Mouse (Mus musculus): Measurements from ENCODE around the gene Lrcol1. TPM values are rescaled to one million over a fixed set of nuclear protein-coding genes. Genes with fewer than 3 reads are reported as not detected.

The Lrcol1 gene
- polyA plus RNA-seq, 1 experiment from 2014 or later, result not detected

GRCm38 (mm10) chr5:110390631-110391030 is 46.1 kb downstream of the Lrcol1 start:
- no peak for ATAC-seq (ENCODE audit: low FRiP score)

GRCm38 (mm10) chr5:110392727-110393126 is 48.2 kb downstream of the Lrcol1 start:
- H3K4me2 ChIP-seq (replicated peaks), result no peak overlapping the region
- no peak overlapping the region for H3K9ac ChIP-seq
- H3K27me3 ChIP-seq, result peaks cover 6% of the 10 kb centered on the region; the same call in 1 of the 2 replicates
- no peak overlapping the region for H3K4me3 ChIP-seq
- H3K9me3 ChIP-seq (replicated peaks), result no peaks in the 10 kb centered on the region
- no peak overlapping the region for H3K27ac ChIP-seq
- 70% methylated on average over 5 of the region's 5 CpGs for WGBS
- peak; percentile 38; the same call in 1 of the 2 replicates for ATAC-seq (ENCODE audit: low FRiP score)
- H3K36me3 ChIP-seq, result 0 out of 2 replicates have a peak, but pooled peaks cover 3% of the 10 kb centered on the region
- H3K4me1 ChIP-seq, result peaks cover 6% of the 10 kb centered on the region; the same call in 1 of the 2 replicates

More at GRCm38 (mm10) chr5:110390631-110391030, 46.1 kb downstream of the Lrcol1 start:
- no peak overlapping the region for H3K4me3 ChIP-seq
- peaks cover 19% of the 10 kb centered on the region for H3K4me1 ChIP-seq
- H3K27me3 ChIP-seq, result peaks cover 18% of the 10 kb centered on the region
- no peaks in the 10 kb centered on the region for H3K9me3 ChIP-seq (replicated peaks)
- H3K27ac ChIP-seq, result no peak overlapping the region
- 0 out of 2 replicates have a peak, but pooled peaks cover 3% of the 10 kb centered on the region for H3K36me3 ChIP-seq
- no peak overlapping the region for H3K4me2 ChIP-seq (replicated peaks)
- H3K9ac ChIP-seq, result no peak overlapping the region
- WGBS, result 86% methylated on average over 4 of the region's 4 CpGs

DNA sequence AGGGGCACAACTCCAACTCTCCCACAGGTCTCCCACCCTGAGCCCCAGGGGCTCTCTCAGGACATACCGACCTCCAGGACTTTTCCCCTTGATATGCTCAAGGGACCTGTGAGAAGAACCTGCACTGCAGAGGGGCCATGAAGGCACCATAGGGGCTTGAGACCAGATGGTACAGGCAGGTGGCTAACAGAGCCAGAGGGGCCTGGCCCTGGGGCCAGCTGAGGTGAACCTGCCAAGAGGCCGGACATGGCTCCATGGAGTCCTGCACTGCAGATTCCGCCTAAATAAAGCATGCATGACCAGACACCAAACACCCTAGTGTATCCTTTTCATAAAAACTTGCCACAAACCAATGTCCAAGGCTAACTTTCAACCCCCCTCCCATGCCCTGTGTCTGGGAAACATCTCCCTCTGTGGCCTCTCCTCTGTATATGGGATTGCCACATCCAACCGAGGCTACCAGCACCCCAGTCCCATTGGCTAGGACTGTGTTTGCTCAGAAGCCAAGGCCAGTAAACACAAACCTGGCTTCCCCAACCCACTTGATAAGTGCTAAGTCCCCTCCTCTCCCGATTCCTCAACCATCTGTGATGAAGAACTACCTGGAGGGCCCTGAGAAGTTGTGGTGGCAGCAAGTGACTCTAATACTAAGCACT is 50.6 kb downstream of the Lrcol1 start:
- H3K36me3 ChIP-seq, result 0 out of 2 replicates have a peak, but pooled peaks cover 3% of the 10 kb centered on the region
- peaks cover 6% of the 10 kb centered on the region; the same call in 1 of the 2 replicates for H3K4me1 ChIP-seq
- no peak overlapping the region for H3K4me3 ChIP-seq
- ATAC-seq (ENCODE audit: low FRiP score), result no peak
- H3K4me2 ChIP-seq (replicated peaks), result no peak overlapping the region
- WGBS, result 79% methylated on average over 5 of the region's 5 CpGs
- H3K27ac ChIP-seq, result no peak overlapping the region
- H3K27me3 ChIP-seq, result no peaks in the 10 kb centered on the region
- no peak overlapping the region for H3K9ac ChIP-seq
- no peaks in the 10 kb centered on the region for H3K9me3 ChIP-seq (replicated peaks)

GRCm38 (mm10) chr5:110401101-110401500 is 56.6 kb downstream of the Lrcol1 start:
- no peaks in the 10 kb centered on the region for H3K27me3 ChIP-seq
- H3K4me1 ChIP-seq, result peaks cover 7% of the 10 kb centered on the region
- H3K9me3 ChIP-seq (replicated peaks), result no peaks in the 10 kb centered on the region
- H3K4me2 ChIP-seq (replicated peaks), result no peak overlapping the region
- no peak for ATAC-seq (ENCODE audit: low FRiP score)
- WGBS, result 87% methylated on average over 8 of the region's 8 CpGs
- H3K9ac ChIP-seq, result no peak overlapping the region
- H3K36me3 ChIP-seq, result no peaks in the 10 kb centered on the region
- no peak overlapping the region for H3K27ac ChIP-seq
- no peak overlapping the region for H3K4me3 ChIP-seq

- no peak overlapping the region for H3K27ac ChIP-seq
- no peak overlapping the region for H3K9ac ChIP-seq
- ATAC-seq (ENCODE audit: low FRiP score), result no peak
- peaks cover 17% of the 10 kb centered on the region for H3K4me1 ChIP-seq
- no peak overlapping the region for H3K4me2 ChIP-seq (replicated peaks)
- no peaks in the 10 kb centered on the region for H3K36me3 ChIP-seq
- WGBS, result 94% methylated on average over 2 of the region's 2 CpGs
- H3K4me3 ChIP-seq, result no peak overlapping the region
- no peaks in the 10 kb centered on the region for H3K9me3 ChIP-seq (replicated peaks)
- H3K27me3 ChIP-seq, result no peaks in the 10 kb centered on the region
Measured at GRCm38 (mm10) chr5:110402557-110402956, 58.0 kb downstream of the Lrcol1 start.

- WGBS, result 49% methylated on average over 3 of the region's 3 CpGs
- ATAC-seq (ENCODE audit: low FRiP score), result no peak
- no peak overlapping the region for H3K9ac ChIP-seq
Measured at GRCm38 (mm10) chr5:110403931-110404330, 59.4 kb downstream of the Lrcol1 start.

More at GRCm38 (mm10) chr5:110403931-110404330, 59.4 kb downstream of the Lrcol1 start:
- Histone ChIP-seq H3K9me3 (replicated peaks) (no peaks in the 10 kb centered on the region), H3K36me3 (no peaks in the 10 kb centered on the region), H3K4me3 (no peak overlapping the region), H3K4me1 (peaks cover 17% of the 10 kb centered on the region), H3K27ac (no peak overlapping the region), H3K27me3 (no peaks in the 10 kb centered on the region), H3K4me2 (replicated peaks) (no peak overlapping the region)

Other genes starting within 250 kb of the Lrcol1 start
- gene Plcxd1, start 244.8 kb upstream of the Lrcol1 start, polyA plus RNA-seq (2016; fragmentation: Nextera tagmentation; extraction: Ambion mirVana), result 1.3 and 1.6 TPM in 2 replicates
- 53.7 and 55.8 TPM in 2 replicates for gene Gtpbp6, start 236.5 kb upstream of the Lrcol1 start, polyA plus RNA-seq (2016; fragmentation: Nextera tagmentation; extraction: Ambion mirVana)
- gene Zfp605, start 234.6 kb upstream of the Lrcol1 start, polyA plus RNA-seq (2016; fragmentation: Nextera tagmentation; extraction: Ambion mirVana), result 11.4 and 12.5 TPM in 2 replicates
- 92.4 and 93.5 TPM in 2 replicates for gene Chfr, start 208.9 kb upstream of the Lrcol1 start, polyA plus RNA-seq (2016; fragmentation: Nextera tagmentation; extraction: Ambion mirVana)
- gene Golga3, start 168.0 kb upstream of the Lrcol1 start, polyA plus RNA-seq (2016; fragmentation: Nextera tagmentation; extraction: Ambion mirVana), result 29.1 and 30.7 TPM in 2 replicates
- 36.7 and 38.6 TPM in 2 replicates for gene Ankle2, start 113.7 kb upstream of the Lrcol1 start, polyA plus RNA-seq (2016; fragmentation: Nextera tagmentation; extraction: Ambion mirVana)
- gene Pgam5, start 74.8 kb upstream of the Lrcol1 start, polyA plus RNA-seq (2016; fragmentation: Nextera tagmentation; extraction: Ambion mirVana), result 77.5 and 81.0 TPM in 2 replicates
- 7.4 and 9.5 TPM in 2 replicates for gene Pxmp2, start 58.5 kb upstream of the Lrcol1 start, polyA plus RNA-seq (2016; fragmentation: Nextera tagmentation; extraction: Ambion mirVana)
- gene Pole, start 58.4 kb upstream of the Lrcol1 start, polyA plus RNA-seq (2016; fragmentation: Nextera tagmentation; extraction: Ambion mirVana), result 18.7 and 21.8 TPM in 2 replicates
- gene P2rx2, start 1.5 kb upstream of the Lrcol1 start, polyA plus RNA-seq (2016; fragmentation: Nextera tagmentation; extraction: Ambion mirVana), result 2.1 and 3.2 TPM in 2 replicates
- 34.4 and 35.5 TPM in 2 replicates for gene Fbrsl1, start 103.8 kb downstream of the Lrcol1 start, polyA plus RNA-seq (2016; fragmentation: Nextera tagmentation; extraction: Ambion mirVana)
- 8.2 and 8.8 TPM in 2 replicates for gene Galnt9, start 199.6 kb downstream of the Lrcol1 start, polyA plus RNA-seq (2016; fragmentation: Nextera tagmentation; extraction: Ambion mirVana)

Data from hindbrain, embryonic 12.5 days (tissue).